Mouse (Mus musculus): ENCODE results near the gene Fbxl16. TPM values are rescaled to one million over a fixed set of nuclear protein-coding genes. Genes with fewer than 3 reads are reported as not detected.

Fbxl16 gene
- polyA plus RNA-seq, 1 experiment from 2014 or later, result 1.4 TPM

- Histone ChIP-seq H3K27me3 (ENCODE audit: insufficient read depth, low read length) (peaks cover 5% of the 10 kb centered on the region; the same call in 1 of the 2 replicates), H3K9me3 (ENCODE audit: low read length) (no peaks in the 10 kb centered on the region), H3K27ac (ENCODE audit: low read length) (no peak overlapping the region), H3K4me1 (ENCODE audit: insufficient read depth, low read length) (peaks cover 40% of the 10 kb centered on the region), H3K9ac (replicated peaks; ENCODE audit: low read length) (no peak overlapping the region), H3K4me3 (ENCODE audit: low read length) (no peak overlapping the region), H3K4me2 (replicated peaks; ENCODE audit: low read depth, low read length) (no peak overlapping the region), H3K36me3 (ENCODE audit: insufficient read depth, low read length) (peaks cover 25% of the 10 kb centered on the region)
- 95% methylated on average over 27 of the region's 27 CpGs for WGBS
- no peak for ATAC-seq (ENCODE audit: low FRiP score, low TSS enrichment)
These were observed 17.2 kb downstream of the Fbxl16 start for GRCm38 (mm10) chr17:25825984-25826570.

GRCm38 (mm10) chr17:25827011-25827410 lies 18.1 kb downstream of the Fbxl16 start:
- Histone ChIP-seq H3K36me3 (ENCODE audit: insufficient read depth, low read length) (peaks cover 30% of the 10 kb centered on the region), H3K4me1 (ENCODE audit: insufficient read depth, low read length) (peaks cover 49% of the 10 kb centered on the region), H3K4me3 (ENCODE audit: low read length) (no peak overlapping the region), H3K27ac (ENCODE audit: low read length) (no peak overlapping the region), H3K9me3 (ENCODE audit: low read length) (no peaks in the 10 kb centered on the region), H3K9ac (replicated peaks; ENCODE audit: low read length) (no peak overlapping the region), H3K4me2 (replicated peaks; ENCODE audit: low read depth, low read length) (no peak overlapping the region), H3K27me3 (ENCODE audit: insufficient read depth, low read length) (peaks cover under 1% of the 10 kb centered on the region; the same call in 1 of the 2 replicates)
- ATAC-seq (ENCODE audit: low FRiP score, low TSS enrichment), result no peak
- WGBS, result 95% methylated on average over 13 of the region's 13 CpGs

- 86% methylated on average over 22 of the region's 22 CpGs for WGBS
- Histone ChIP-seq H3K9ac (replicated peaks; ENCODE audit: low read length) (no peak overlapping the region), H3K27ac (ENCODE audit: low read length) (peak overlapping the region; percentile 86; the same call in 1 of the 2 replicates)
These were observed 18.8 kb downstream of the Fbxl16 start for GRCm38 (mm10) chr17:25827546-25828222.

GRCm38 (mm10) chr17:25828223-25828594 lies 19.3 kb downstream of the Fbxl16 start:
- Histone ChIP-seq H3K4me1 (ENCODE audit: insufficient read depth, low read length) (peaks cover 51% of the 10 kb centered on the region), H3K36me3 (ENCODE audit: insufficient read depth, low read length) (peaks cover 30% of the 10 kb centered on the region), H3K9ac (replicated peaks; ENCODE audit: low read length) (peak overlapping the region; percentile 75), H3K9me3 (ENCODE audit: low read length) (no peaks in the 10 kb centered on the region), H3K27ac (ENCODE audit: low read length) (peak overlapping the region; percentile 86), H3K27me3 (ENCODE audit: insufficient read depth, low read length) (no peaks in the 10 kb centered on the region), H3K4me2 (replicated peaks; ENCODE audit: low read depth, low read length) (peak overlapping the region; percentile 64), H3K4me3 (ENCODE audit: low read length) (peak overlapping the region; percentile 58)
- no peak for ATAC-seq (ENCODE audit: low FRiP score, low TSS enrichment)
- WGBS, result 84% methylated on average over 8 of the region's 8 CpGs

More at GRCm38 (mm10) chr17:25827546-25828222, 18.8 kb downstream of the Fbxl16 start:
- ATAC-seq (ENCODE audit: low FRiP score, low TSS enrichment), result no peak
- Histone ChIP-seq H3K9me3 (ENCODE audit: low read length) (no peaks in the 10 kb centered on the region), H3K4me2 (replicated peaks; ENCODE audit: low read depth, low read length) (no peak overlapping the region), H3K4me1 (ENCODE audit: insufficient read depth, low read length) (peaks cover 51% of the 10 kb centered on the region), H3K27me3 (ENCODE audit: insufficient read depth, low read length) (no peaks in the 10 kb centered on the region), H3K36me3 (ENCODE audit: insufficient read depth, low read length) (peaks cover 30% of the 10 kb centered on the region), H3K4me3 (ENCODE audit: low read length) (no peak overlapping the region; the same call in 1 of the 2 replicates)

- Histone ChIP-seq H3K36me3 (ENCODE audit: insufficient read depth, low read length) (peaks cover 30% of the 10 kb centered on the region), H3K27me3 (ENCODE audit: insufficient read depth, low read length) (no peaks in the 10 kb centered on the region), H3K4me3 (ENCODE audit: low read length) (peak within 1 kb of the TSS; percentile 58), H3K4me1 (ENCODE audit: insufficient read depth, low read length) (peaks cover 50% of the 10 kb centered on the region), H3K4me2 (replicated peaks; ENCODE audit: low read depth, low read length) (peak within 1 kb of the TSS; percentile 64), H3K9ac (replicated peaks; ENCODE audit: low read length) (peak within 1 kb of the TSS; percentile 75), H3K9me3 (ENCODE audit: low read length) (no peaks in the 10 kb centered on the region), H3K27ac (ENCODE audit: low read length) (peak within 1 kb of the TSS; percentile 86)
- peak; percentile 24; the same call in 1 of the 2 replicates for ATAC-seq (ENCODE audit: low FRiP score, low TSS enrichment)
- 0% methylated on average over 32 of the region's 32 CpGs for WGBS
These were observed 20.1 kb downstream of the Fbxl16 start, which contains the start of gene Jmjd8 for GRCm38 (mm10) chr17:25828712-25829557. Jmjd8 (plus strand) TSS chr17:25828867.

- 33% methylated on average over 8 of the region's 8 CpGs for WGBS
- H3K36me3 ChIP-seq (ENCODE audit: insufficient read depth, low read length), result peaks cover 30% of the 10 kb centered on the region
These were observed 20.7 kb downstream of the Fbxl16 start for GRCm38 (mm10) chr17:25829558-25830017.

GRCm38 (mm10) chr17:25830200-25830753 lies 21.4 kb downstream of the Fbxl16 start:
- Histone ChIP-seq H3K27me3 (ENCODE audit: insufficient read depth, low read length) (no peaks in the 10 kb centered on the region), H3K4me2 (replicated peaks; ENCODE audit: low read depth, low read length) (peak overlapping the region; percentile 64), H3K27ac (ENCODE audit: low read length) (no peak overlapping the region), H3K9me3 (ENCODE audit: low read length) (no peaks in the 10 kb centered on the region), H3K36me3 (ENCODE audit: insufficient read depth, low read length) (peaks cover 30% of the 10 kb centered on the region), H3K9ac (replicated peaks; ENCODE audit: low read length) (no peak overlapping the region), H3K4me1 (ENCODE audit: insufficient read depth, low read length) (peaks cover 50% of the 10 kb centered on the region), H3K4me3 (ENCODE audit: low read length) (no peak overlapping the region)
- ATAC-seq (ENCODE audit: low FRiP score, low TSS enrichment), result no peak
- WGBS, result 78% methylated on average over 4 of the region's 4 CpGs

More at GRCm38 (mm10) chr17:25829558-25830017, 20.7 kb downstream of the Fbxl16 start:
- Histone ChIP-seq H3K4me3 (ENCODE audit: low read length) (peak overlapping the region; percentile 58), H3K27me3 (ENCODE audit: insufficient read depth, low read length) (no peaks in the 10 kb centered on the region), H3K9ac (replicated peaks; ENCODE audit: low read length) (peak overlapping the region; percentile 75), H3K4me1 (ENCODE audit: insufficient read depth, low read length) (peaks cover 50% of the 10 kb centered on the region), H3K4me2 (replicated peaks; ENCODE audit: low read depth, low read length) (peak overlapping the region; percentile 64), H3K9me3 (ENCODE audit: low read length) (no peaks in the 10 kb centered on the region), H3K27ac (ENCODE audit: low read length) (peak overlapping the region; percentile 86)
- no peak for ATAC-seq (ENCODE audit: low FRiP score, low TSS enrichment)

GRCm38 (mm10) chr17:25830806-25831431 lies 22.0 kb downstream of the Fbxl16 start:
- Histone ChIP-seq H3K4me3 (ENCODE audit: low read length) (peak overlapping the region; percentile 82), H3K9ac (replicated peaks; ENCODE audit: low read length) (no peak overlapping the region), H3K4me1 (ENCODE audit: insufficient read depth, low read length) (peaks cover 55% of the 10 kb centered on the region)

More at GRCm38 (mm10) chr17:25830806-25831431, 22.0 kb downstream of the Fbxl16 start:
- ATAC-seq (ENCODE audit: low FRiP score, low TSS enrichment), result no peak
- 85% methylated on average over 14 of the region's 14 CpGs for WGBS
- Histone ChIP-seq H3K27me3 (ENCODE audit: insufficient read depth, low read length) (no peaks in the 10 kb centered on the region), H3K4me2 (replicated peaks; ENCODE audit: low read depth, low read length) (peak overlapping the region; percentile 95), H3K36me3 (ENCODE audit: insufficient read depth, low read length) (peaks cover 30% of the 10 kb centered on the region), H3K27ac (ENCODE audit: low read length) (no peak overlapping the region), H3K9me3 (ENCODE audit: low read length) (no peaks in the 10 kb centered on the region)
